Mouse (Mus musculus): Measurements from ENCODE around the gene Atl1. TPM values are rescaled to one million over a fixed set of nuclear protein-coding genes. Genes with fewer than 3 reads are reported as not detected.

Gene Atl1
- polyA plus RNA-seq (2014; fragmentation: Nextera tagmentation; extraction: Ambion mirVana): 147 and 159 TPM in 2 replicates

DNA sequence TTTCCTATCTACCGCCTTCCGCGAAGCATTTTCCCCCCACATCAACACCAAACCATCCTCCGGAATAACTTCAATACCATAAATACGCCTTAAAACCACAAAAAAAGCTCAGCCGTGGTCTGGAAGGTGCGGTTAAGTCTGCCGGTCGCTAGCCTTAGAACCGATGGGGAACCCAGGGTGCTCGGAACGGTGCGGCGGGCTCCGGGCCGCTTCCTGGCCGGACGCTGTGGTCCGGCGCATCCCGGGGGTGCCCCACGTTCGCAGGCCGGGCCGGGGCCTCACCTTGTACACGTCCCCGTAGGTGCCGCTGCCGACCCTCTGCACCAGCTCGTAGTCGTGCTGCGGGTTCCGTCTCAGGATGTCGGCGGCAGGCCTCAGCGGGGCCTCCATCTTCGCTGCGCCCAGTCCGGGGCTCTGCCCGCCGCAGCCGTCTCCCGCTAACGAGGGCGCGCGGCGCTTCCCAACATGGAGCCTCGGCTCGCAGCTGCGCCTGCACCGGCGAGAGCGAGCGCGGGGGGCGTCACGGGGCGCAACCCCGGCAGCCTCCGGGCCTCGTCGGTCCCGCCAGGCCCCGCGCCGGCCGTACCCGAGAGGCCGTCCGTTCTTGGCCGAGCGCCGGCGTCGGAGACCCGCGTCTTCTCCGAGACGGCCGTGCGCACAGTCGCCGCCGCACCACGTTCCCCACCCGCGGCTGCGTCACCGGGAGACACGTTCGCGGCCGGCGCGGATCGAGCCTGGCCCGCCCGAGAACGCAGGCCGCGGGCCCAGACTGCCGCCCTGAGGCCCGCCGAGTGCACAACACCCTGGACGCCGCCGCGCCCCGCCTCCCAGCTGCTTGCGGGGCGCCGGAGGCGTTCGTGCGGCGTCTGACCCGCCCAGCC lies at the start of gene Atl1, which contains the start of gene Map4k5:
TSS of gene Atl1 (plus strand) at position 244 of the 881 bp plus-strand sequence.
TSS of gene Map4k5 (minus strand) at position 830 of the 881 bp plus-strand sequence.
- peaks cover 27% of the 10 kb centered on the region for H3K4me1 ChIP-seq (replicated peaks; ENCODE audit: control insufficient read depth, insufficient read depth, low read length)
- H3K27ac ChIP-seq: peak within 1 kb of the TSS; percentile 97
- peak; percentile 87 for DNase-seq (ENCODE audit: low spot score)
- H3K36me3 ChIP-seq (replicated peaks; ENCODE audit: control insufficient read depth, insufficient read depth): no peaks in the 10 kb centered on the region
- H3K4me3 ChIP-seq (replicated peaks; ENCODE audit: low read length): peak within 1 kb of the TSS; percentile 93
- no peaks in the 10 kb centered on the region for H3K9me3 ChIP-seq (ENCODE audit: control insufficient read depth, low read length)
- peak within 1 kb of the TSS; percentile 95 for H3K9ac ChIP-seq
- WGBS: under 1% methylated on average over 114 of the region's 118 CpGs
- peak within 1 kb of the TSS; percentile 89 for H3K4me2 ChIP-seq (replicated peaks)
- H3K27me3 ChIP-seq (ENCODE audit: control insufficient read depth, insufficient read depth, low read length): no peaks in the 10 kb centered on the region
- peak; percentile 97 for ATAC-seq (ENCODE audit: low FRiP score)

DNA sequence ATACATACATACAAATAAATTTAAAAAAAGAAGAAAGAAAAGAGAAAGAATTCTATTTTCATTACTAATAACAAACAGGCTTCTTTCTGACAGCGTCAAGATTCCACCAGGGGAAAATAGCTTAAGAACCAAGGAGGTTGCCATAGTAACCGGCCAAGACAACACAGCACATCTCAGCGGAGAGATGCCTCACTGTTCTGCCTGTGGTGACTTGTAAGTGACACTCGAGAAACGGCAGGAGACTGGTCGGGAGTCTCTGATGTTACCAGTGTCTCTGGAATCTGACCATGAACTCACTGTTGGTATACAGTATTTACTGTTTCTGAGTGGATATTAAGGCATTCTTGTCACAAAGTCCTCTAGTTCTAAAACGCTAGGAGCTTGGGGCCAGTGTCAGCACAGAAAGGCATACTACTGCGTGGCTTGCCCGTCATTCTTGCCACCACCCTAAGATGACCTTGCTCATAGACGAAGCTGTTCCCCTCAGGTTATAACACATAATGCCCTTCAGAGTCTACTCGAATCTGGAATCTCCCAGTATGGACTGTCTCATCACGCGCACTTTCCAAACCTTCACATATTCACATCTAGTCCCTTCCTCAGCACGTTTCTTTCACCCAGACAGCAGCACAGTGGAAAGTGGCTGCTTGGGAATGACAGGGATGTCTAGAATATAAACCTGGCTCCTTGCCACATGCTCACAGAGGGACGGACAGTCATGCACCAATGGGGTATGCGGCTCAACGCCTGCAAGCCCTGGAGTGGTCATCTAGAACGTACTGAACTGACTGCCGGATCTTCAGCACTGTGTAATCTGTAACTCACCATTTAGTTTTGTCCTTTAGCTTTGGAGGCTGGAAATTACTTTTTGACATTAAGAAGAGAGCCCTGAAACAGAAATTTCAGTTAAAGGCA lies 48.6 kb upstream of the Atl1 start:
- Histone ChIP-seq H3K36me3 (replicated peaks; ENCODE audit: control insufficient read depth, insufficient read depth) (peaks cover 71% of the 10 kb centered on the region), H3K27ac (peak overlapping the region; percentile 67; the same call in 1 of the 2 replicates), H3K27me3 (ENCODE audit: control insufficient read depth, insufficient read depth, low read length) (no peaks in the 10 kb centered on the region), H3K4me1 (replicated peaks; ENCODE audit: control insufficient read depth, insufficient read depth, low read length) (peaks cover 14% of the 10 kb centered on the region; the same call in 1 of the 2 replicates), H3K9me3 (ENCODE audit: control insufficient read depth, low read length) (no peaks in the 10 kb centered on the region), H3K4me3 (replicated peaks; ENCODE audit: low read length) (no peak overlapping the region), H3K9ac (no peak overlapping the region), H3K4me2 (replicated peaks) (no peak overlapping the region)
- ATAC-seq (ENCODE audit: low FRiP score): peak; percentile 68; the same call in 1 of the 2 replicates
- WGBS: 48% methylated on average over 19 of the region's 19 CpGs
- peak; percentile 77 for DNase-seq (ENCODE audit: low spot score)

DNA sequence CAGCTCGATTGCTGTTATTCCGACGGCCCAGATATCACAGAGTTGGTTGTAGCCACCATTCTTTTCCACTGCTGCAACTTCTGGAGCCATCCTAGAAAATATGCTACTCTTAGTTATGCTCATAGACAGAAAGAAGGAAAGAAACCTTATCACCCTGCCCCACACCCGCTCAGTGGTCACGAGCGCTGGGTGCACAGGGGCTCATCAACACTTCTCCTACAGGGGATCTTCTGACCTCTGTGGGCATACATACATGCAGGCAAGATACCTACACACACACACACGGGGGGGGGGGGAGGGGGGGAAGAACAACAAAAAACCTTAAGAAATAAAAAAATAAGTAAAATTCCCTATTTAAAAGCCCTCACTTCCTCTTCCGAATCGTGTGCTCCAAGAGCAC lies 46.7 kb upstream of the Atl1 start:
- Histone ChIP-seq H3K36me3 (replicated peaks; ENCODE audit: control insufficient read depth, insufficient read depth) (peaks cover 62% of the 10 kb centered on the region), H3K4me2 (replicated peaks) (no peak overlapping the region), H3K27ac (no peak overlapping the region), H3K4me1 (replicated peaks; ENCODE audit: control insufficient read depth, insufficient read depth, low read length) (peaks cover 14% of the 10 kb centered on the region; the same call in 1 of the 2 replicates), H3K9ac (no peak overlapping the region), H3K27me3 (ENCODE audit: control insufficient read depth, insufficient read depth, low read length) (no peaks in the 10 kb centered on the region), H3K4me3 (replicated peaks; ENCODE audit: low read length) (no peak overlapping the region), H3K9me3 (ENCODE audit: control insufficient read depth, low read length) (no peaks in the 10 kb centered on the region)
- no peak for DNase-seq (ENCODE audit: low spot score)
- WGBS: 93% methylated on average over 9 of the region's 9 CpGs
- no peak for ATAC-seq (ENCODE audit: low FRiP score)

DNA sequence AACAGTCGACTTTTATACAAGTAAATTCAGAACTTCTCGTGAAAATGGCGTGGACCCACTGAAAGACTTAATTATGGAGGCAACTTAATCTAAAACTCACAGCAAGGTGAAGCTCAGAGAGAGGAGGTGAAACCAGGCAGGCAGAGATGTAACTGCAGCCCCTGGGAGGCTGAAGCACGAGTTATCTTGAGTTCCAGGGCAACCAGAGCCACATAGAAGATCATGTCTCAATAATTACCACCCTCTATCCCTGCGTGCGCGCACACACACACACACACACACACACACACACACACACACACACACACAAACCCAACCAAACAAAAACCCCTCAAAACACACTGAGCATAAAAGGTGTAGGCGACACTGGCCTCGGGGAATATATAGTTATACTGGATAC lies 45.9 kb upstream of the Atl1 start:
- no peaks in the 10 kb centered on the region for H3K9me3 ChIP-seq (ENCODE audit: control insufficient read depth, low read length)
- DNase-seq (ENCODE audit: low spot score) (no peak), ATAC-seq (ENCODE audit: low FRiP score) (no peak)
- H3K36me3 ChIP-seq (replicated peaks; ENCODE audit: control insufficient read depth, insufficient read depth): peaks cover 65% of the 10 kb centered on the region
- H3K4me1 ChIP-seq (replicated peaks; ENCODE audit: control insufficient read depth, insufficient read depth, low read length): peaks cover 14% of the 10 kb centered on the region; the same call in 1 of the 2 replicates
- H3K9ac ChIP-seq: no peak overlapping the region
- no peak overlapping the region for H3K27ac ChIP-seq
- no peak overlapping the region for H3K4me2 ChIP-seq (replicated peaks)
- H3K27me3 ChIP-seq (ENCODE audit: control insufficient read depth, insufficient read depth, low read length): no peaks in the 10 kb centered on the region
- no peak overlapping the region for H3K4me3 ChIP-seq (replicated peaks; ENCODE audit: low read length)
- WGBS: 95% methylated on average over 9 of the region's 9 CpGs

DNA sequence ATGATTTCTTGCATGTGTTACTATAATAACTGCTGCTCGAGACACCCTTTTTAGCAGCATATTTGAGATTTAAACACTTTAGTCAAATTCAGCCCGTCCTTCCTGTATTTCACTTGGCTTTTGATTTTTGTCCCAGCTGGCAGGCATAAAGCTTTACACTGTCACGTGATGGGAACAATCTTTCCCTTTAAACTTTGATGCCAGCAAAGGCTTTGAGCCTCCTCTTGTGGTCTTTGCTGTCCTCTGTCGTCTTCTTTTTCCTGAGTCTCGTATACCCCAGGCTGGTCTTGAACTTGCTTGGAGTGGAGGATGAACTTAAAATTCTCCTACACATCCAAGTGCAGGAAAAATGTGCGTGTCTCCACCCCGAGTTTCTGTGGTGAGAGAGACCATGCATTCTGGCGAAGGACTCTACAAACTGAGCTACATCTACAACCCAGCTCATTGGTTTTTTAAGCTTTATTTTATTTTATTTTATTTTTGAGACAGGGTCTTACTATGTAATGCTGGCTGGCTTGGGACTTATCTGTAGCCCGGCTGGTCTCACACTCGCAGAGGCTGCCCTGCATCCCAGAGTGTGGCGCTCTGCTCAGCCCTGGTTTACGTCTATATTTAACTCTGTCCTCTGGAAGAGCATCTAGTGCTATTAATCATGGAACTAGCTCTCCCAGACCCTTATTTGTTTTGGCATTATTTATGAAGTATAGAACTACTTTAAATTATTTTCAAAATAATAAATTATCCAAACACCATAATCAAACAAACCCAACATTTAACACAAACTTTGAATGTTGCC lies 44.1 kb upstream of the Atl1 start:
- Histone ChIP-seq H3K9ac (no peak overlapping the region), H3K4me1 (replicated peaks; ENCODE audit: control insufficient read depth, insufficient read depth, low read length) (peaks cover 7% of the 10 kb centered on the region; the same call in 1 of the 2 replicates), H3K27me3 (ENCODE audit: control insufficient read depth, insufficient read depth, low read length) (no peaks in the 10 kb centered on the region), H3K27ac (no peak overlapping the region), H3K4me3 (replicated peaks; ENCODE audit: low read length) (no peak overlapping the region), H3K9me3 (ENCODE audit: control insufficient read depth, low read length) (no peaks in the 10 kb centered on the region), H3K36me3 (replicated peaks; ENCODE audit: control insufficient read depth, insufficient read depth) (peaks cover 69% of the 10 kb centered on the region), H3K4me2 (replicated peaks) (no peak overlapping the region)
- no peak for DNase-seq (ENCODE audit: low spot score)
- no peak for ATAC-seq (ENCODE audit: low FRiP score)
- WGBS: 93% methylated on average over 12 of the region's 12 CpGs

DNA sequence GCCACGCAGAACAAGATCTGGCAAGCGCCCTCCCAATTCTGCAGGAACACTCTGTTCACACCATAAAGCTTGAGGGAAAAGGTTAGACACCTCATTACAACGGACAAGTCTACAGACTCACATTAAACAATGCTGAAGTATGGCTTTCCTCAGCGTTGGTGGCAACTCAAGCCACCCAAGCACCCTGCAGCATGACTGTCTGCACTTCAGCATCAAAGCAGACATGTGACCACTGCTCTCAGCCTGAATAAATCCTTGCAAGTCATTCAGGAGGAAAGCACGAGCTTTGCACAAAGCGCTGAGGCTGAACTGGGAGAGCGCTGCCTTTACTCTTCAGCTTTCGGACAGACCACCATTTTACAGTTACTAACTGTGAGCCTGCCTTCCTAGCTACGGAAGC lies 40.1 kb upstream of the Atl1 start:
- DNase-seq (ENCODE audit: low spot score) (no peak), ATAC-seq (ENCODE audit: low FRiP score) (no peak)
- 81% methylated on average over 9 of the region's 9 CpGs for WGBS
- H3K4me2 ChIP-seq (replicated peaks): no peak overlapping the region
- H3K27me3 ChIP-seq (ENCODE audit: control insufficient read depth, insufficient read depth, low read length): no peaks in the 10 kb centered on the region
- H3K27ac ChIP-seq: no peak overlapping the region
- H3K36me3 ChIP-seq (replicated peaks; ENCODE audit: control insufficient read depth, insufficient read depth): peaks cover 59% of the 10 kb centered on the region
- no peak overlapping the region for H3K9ac ChIP-seq
- no peaks in the 10 kb centered on the region for H3K9me3 ChIP-seq (ENCODE audit: control insufficient read depth, low read length)
- no peaks in the 10 kb centered on the region for H3K4me1 ChIP-seq (replicated peaks; ENCODE audit: control insufficient read depth, insufficient read depth, low read length)
- no peak overlapping the region for H3K4me3 ChIP-seq (replicated peaks; ENCODE audit: low read length)

DNA sequence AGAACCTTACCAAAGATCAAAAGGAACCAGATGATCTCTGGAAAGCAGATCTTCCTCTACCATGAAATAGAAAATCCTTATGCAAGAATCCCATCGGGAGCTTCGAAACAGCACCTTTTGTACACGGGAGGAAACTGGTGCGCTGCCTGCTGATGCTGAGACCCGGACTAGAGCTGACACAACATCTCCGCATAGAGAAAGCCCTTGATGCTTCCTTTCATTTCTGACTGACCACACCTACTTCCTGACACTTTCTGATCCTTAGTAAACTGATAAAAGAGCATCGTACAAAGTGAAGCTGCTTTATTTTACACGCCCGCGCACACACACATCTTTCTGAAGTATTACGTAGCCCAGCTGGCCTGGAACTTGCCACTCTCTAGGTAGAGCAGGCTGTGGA lies 39.0 kb upstream of the Atl1 start:
- H3K9ac ChIP-seq: no peak overlapping the region
- H3K4me2 ChIP-seq (replicated peaks): no peak overlapping the region
- no peak for ATAC-seq (ENCODE audit: low FRiP score)
- H3K36me3 ChIP-seq (replicated peaks; ENCODE audit: control insufficient read depth, insufficient read depth): peaks cover 49% of the 10 kb centered on the region
- no peak for DNase-seq (ENCODE audit: low spot score)
- H3K27ac ChIP-seq: no peak overlapping the region
- 88% methylated on average over 11 of the region's 11 CpGs for WGBS
- no peaks in the 10 kb centered on the region for H3K4me1 ChIP-seq (replicated peaks; ENCODE audit: control insufficient read depth, insufficient read depth, low read length)
- H3K9me3 ChIP-seq (ENCODE audit: control insufficient read depth, low read length): no peaks in the 10 kb centered on the region
- no peak overlapping the region for H3K4me3 ChIP-seq (replicated peaks; ENCODE audit: low read length)
- no peaks in the 10 kb centered on the region for H3K27me3 ChIP-seq (ENCODE audit: control insufficient read depth, insufficient read depth, low read length)

DNA sequence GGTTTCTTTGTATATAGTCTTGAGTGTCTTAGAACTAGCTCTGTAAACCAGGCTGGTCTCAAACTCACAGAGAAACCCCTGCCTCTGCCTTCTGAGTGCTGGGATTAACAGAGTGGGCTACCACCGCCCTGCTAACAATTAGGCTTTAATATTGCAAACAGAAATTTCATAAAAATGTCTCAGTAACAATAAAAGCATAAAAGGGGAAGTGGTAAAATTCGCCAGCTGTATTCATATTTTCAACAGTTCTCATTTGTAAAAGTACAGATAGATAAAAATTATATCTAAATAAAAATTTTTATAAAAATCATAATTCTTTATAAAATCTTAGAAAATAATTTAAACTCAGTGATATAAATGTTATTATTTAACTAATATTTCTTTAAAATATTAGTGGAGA lies 38.5 kb upstream of the Atl1 start:
- Histone ChIP-seq H3K36me3 (replicated peaks; ENCODE audit: control insufficient read depth, insufficient read depth) (peaks cover 43% of the 10 kb centered on the region), H3K27ac (no peak overlapping the region), H3K4me3 (replicated peaks; ENCODE audit: low read length) (no peak overlapping the region), H3K4me2 (replicated peaks) (no peak overlapping the region), H3K9ac (no peak overlapping the region), H3K4me1 (replicated peaks; ENCODE audit: control insufficient read depth, insufficient read depth, low read length) (no peaks in the 10 kb centered on the region), H3K27me3 (ENCODE audit: control insufficient read depth, insufficient read depth, low read length) (no peaks in the 10 kb centered on the region), H3K9me3 (ENCODE audit: control insufficient read depth, low read length) (no peaks in the 10 kb centered on the region)
- no peak for ATAC-seq (ENCODE audit: low FRiP score)
- WGBS: 86% methylated on average over 2 of the region's 2 CpGs
- DNase-seq (ENCODE audit: low spot score): no peak
